Mouse (Mus musculus) limb, embryonic 11.5 days (tissue): Measurements from ENCODE around the gene Gm44511. TPM values are rescaled to one million over a fixed set of nuclear protein-coding genes. Genes with fewer than 3 reads are reported as not detected.
A peak's percentile ranks its signal among the peaks of the same experiment; 100 is the strongest.
"Not testable (repeated sequence)": the region's sequence is repeated elsewhere in the genome, so short reads cannot be mapped to it uniquely, and the experiment has no call there.

ENCODE experiments used
- ATAC-seq: fragments of 200-750 bp; cut with Nextera tagmentation; 2 replicates; pipeline ENCODE4 v1.8.0; 2017; ENCODE audit warnings: low read depth; ENCODE audit not compliant: insufficient number of reproducible peaks, low FRiP score, low TSS enrichment
- DNase-seq: peaks from one replicate; pipeline ENCODE4 v3.0.0-alpha.2; 2015; ENCODE audit warnings: low spot score
- H3K27ac ChIP-seq: fragments of 300-500 bp; sonication (generic); replicated peaks from 2 replicates; pipeline ENCODE4 v1.5.1; 2014; ENCODE audit warnings: low read depth, mild to moderate bottlenecking, low read length
- H3K27me3 ChIP-seq: fragments of 300-500 bp; sonication (generic); 2 replicates; pipeline ENCODE4 v1.6.1; 2014; ENCODE audit warnings: mild to moderate bottlenecking, low read length, mixed read lengths; ENCODE audit not compliant: control insufficient read depth, insufficient read depth
- H3K36me3 ChIP-seq: fragments of 300-500 bp; sonication (generic); 2 replicates; pipeline ENCODE4 v1.6.1; 2014; ENCODE audit warnings: mild to moderate bottlenecking, low read length, moderate library complexity, mixed read lengths; ENCODE audit not compliant: control insufficient read depth, insufficient read depth
- H3K4me1 ChIP-seq: fragments of 300-500 bp; sonication (generic); 2 replicates; pipeline ENCODE4 v1.6.1; 2014; ENCODE audit warnings: low read length, mixed read lengths; ENCODE audit not compliant: control insufficient read depth, insufficient read depth
- H3K4me2 ChIP-seq: fragments of 300-500 bp; sonication (generic); 2 replicates; pipeline ENCODE4 v1.6.1; 2014; ENCODE audit warnings: low read depth, mild to moderate bottlenecking, moderate library complexity; ENCODE audit not compliant: severe bottlenecking
- H3K4me3 ChIP-seq: fragments of 300-500 bp; sonication (generic); 2 replicates; pipeline ENCODE4 v1.5.1; 2014; ENCODE audit warnings: low read depth, low read length
- H3K9ac ChIP-seq: fragments of 300-500 bp; sonication (generic); 2 replicates; pipeline ENCODE4 v1.6.1; 2014; ENCODE audit warnings: mild to moderate bottlenecking, low read length
- H3K9me3 ChIP-seq: fragments of 300-500 bp; sonication (generic); 2 replicates; pipeline ENCODE4 v1.6.1; 2016; ENCODE audit warnings: low read length; ENCODE audit not compliant: control insufficient read depth
- WGBS: fragments of 180-500 bp; shearing (Covaris S2); extraction: QIAGEN DNeasy Blood & Tissue Kit; methylation state at CpG from one replicate; pipeline ENCODE4 v1.1.7; 2014; 5-methylcytosine and 5-hydroxymethylcytosine counted together
- polyA plus RNA-seq: library from polyadenylated mRNA; unstranded; fragments of >200 nt; fragmentation: Nextera tagmentation; extraction: Ambion mirVana; gene quantifications from 2 replicates; pipeline ENCODE4 v1.2.1, GENCODE M21; 2014

The Gm44511 gene
- polyA plus RNA-seq, 1 experiment from 2014 or later: not detected

- ATAC-seq, H3K36me3 ChIP-seq, H3K9ac ChIP-seq, DNase-seq, H3K27me3 ChIP-seq, H3K27ac ChIP-seq, H3K4me1 ChIP-seq, H3K9me3 ChIP-seq: not testable (repeated sequence)
- Histone ChIP-seq H3K4me2 (peak overlapping the region; percentile 58; the same call in 1 of the 2 replicates), H3K4me3 (peak overlapping the region; percentile 39)
- WGBS: 71% methylated on average over 10 of the region's 10 CpGs
Observed at GRCm38 (mm10) chr6:128762892-128763670, 63.0 kb downstream of the Gm44511 start.

- H3K36me3 ChIP-seq: no peaks in the 10 kb centered on the region
- DNase-seq (peak; percentile 32), ATAC-seq (no peak)
- no peaks in the 10 kb centered on the region for H3K4me1 ChIP-seq
- H3K9me3 ChIP-seq: no peaks in the 10 kb centered on the region
- peak overlapping the region; percentile 64 for H3K4me3 ChIP-seq
- 49% methylated on average over 5 of the region's 5 CpGs for WGBS
- H3K4me2 ChIP-seq: peak overlapping the region; percentile 24
- no peak overlapping the region for H3K9ac ChIP-seq
- no peak overlapping the region for H3K27ac ChIP-seq
- H3K27me3 ChIP-seq: no peaks in the 10 kb centered on the region
Observed at GRCm38 (mm10) chr6:128761144-128761540, 65.0 kb downstream of the Gm44511 start.

GRCm38 (mm10) chr6:128760416-128761143 is 65.5 kb downstream of the Gm44511 start:
- not testable (repeated sequence) for H3K9me3 ChIP-seq, H3K4me1 ChIP-seq, H3K27me3 ChIP-seq, H3K27ac ChIP-seq, H3K36me3 ChIP-seq
- H3K4me3 ChIP-seq: peak overlapping the region; percentile 64
- peak; percentile 70 for ATAC-seq
- peak overlapping the region; percentile 24 for H3K4me2 ChIP-seq
- 0% methylated on average over 44 of the region's 44 CpGs for whole genome bisulfite sequencing
- H3K9ac ChIP-seq: peak overlapping the region; percentile 50; the same call in 1 of the 2 replicates
- DNase-seq: peak; percentile 96

GRCm38 (mm10) chr6:128760016-128760415 is 66.1 kb downstream of the Gm44511 start:
- H3K27me3 ChIP-seq, H3K4me1 ChIP-seq, H3K4me2 ChIP-seq, H3K9me3 ChIP-seq, H3K27ac ChIP-seq, H3K36me3 ChIP-seq: not testable (repeated sequence)
- DNase-seq (peak; percentile 93), ATAC-seq (peak; percentile 20; the same call in 1 of the 2 replicates)
- peak overlapping the region; percentile 64 for H3K4me3 ChIP-seq
- H3K9ac ChIP-seq: peak overlapping the region; percentile 50; the same call in 1 of the 2 replicates
- WGBS: under 1% methylated on average over 22 of the region's 22 CpGs

- no peaks in the 10 kb centered on the region for H3K36me3 ChIP-seq
- no peaks in the 10 kb centered on the region for H3K27me3 ChIP-seq
- WGBS: 87% methylated on average over 5 of the region's 5 CpGs
- no peaks in the 10 kb centered on the region for H3K9me3 ChIP-seq
- no peak for DNase-seq
- no peaks in the 10 kb centered on the region for H3K4me1 ChIP-seq
- H3K9ac ChIP-seq: no peak overlapping the region
- H3K27ac ChIP-seq: no peak overlapping the region
- no peak for ATAC-seq
- H3K4me3 ChIP-seq: no peak overlapping the region
- H3K4me2 ChIP-seq: no peak overlapping the region
Observed at GRCm38 (mm10) chr6:128759221-128759950, 66.7 kb downstream of the Gm44511 start.

GRCm38 (mm10) chr6:128755402-128755763 is 70.7 kb downstream of the Gm44511 start:
- not testable (repeated sequence) for H3K27me3 ChIP-seq, H3K9ac ChIP-seq, H3K36me3 ChIP-seq, H3K9me3 ChIP-seq, DNase-seq, H3K4me2 ChIP-seq, ATAC-seq, H3K27ac ChIP-seq, H3K4me3 ChIP-seq, H3K4me1 ChIP-seq
- WGBS: 44% methylated on average over 4 of the region's 4 CpGs

- H3K9me3 ChIP-seq, H3K4me3 ChIP-seq, H3K9ac ChIP-seq, H3K27ac ChIP-seq, DNase-seq, H3K36me3 ChIP-seq, ATAC-seq, H3K4me2 ChIP-seq, H3K4me1 ChIP-seq, H3K27me3 ChIP-seq: not testable (repeated sequence)
- 80% methylated on average over 12 of the region's 12 CpGs for WGBS
Observed at GRCm38 (mm10) chr6:128754748-128755401, 71.2 kb downstream of the Gm44511 start.

GRCm38 (mm10) chr6:128754265-128754664 is 71.8 kb downstream of the Gm44511 start:
- 0 out of 2 replicates have a peak overlapping the region, but pooled peaks have one; percentile 12 for H3K9ac ChIP-seq
- H3K27ac ChIP-seq, H3K4me1 ChIP-seq, H3K4me2 ChIP-seq, H3K36me3 ChIP-seq, H3K4me3 ChIP-seq, H3K27me3 ChIP-seq, DNase-seq, H3K9me3 ChIP-seq: not testable (repeated sequence)
- ATAC-seq: peak; percentile 68
- 48% methylated on average over 10 of the region's 10 CpGs for WGBS
